Mouse (Mus musculus) cortical plate, adult 2 months (tissue): ENCODE results near the gene Npas3.

Experiments used
- CTCF ChIP-seq: fragments of 200-500 bp; IDR thresholded peaks from 2 replicates; pipeline ENCODE4 v1.5.1; 2011; ENCODE audit warnings: mild to moderate bottlenecking, control low read depth, low read length; ENCODE audit not compliant: insufficient read depth; ENCODE audit errors: extremely low read depth
- POLR2A ChIP-seq: fragments of 200-500 bp; IDR thresholded peaks from 2 replicates; pipeline ENCODE4 v1.6.1; 2011; ENCODE audit warnings: mild to moderate bottlenecking, low read length, control low read depth; ENCODE audit not compliant: insufficient read depth; ENCODE audit errors: extremely low read depth

GRCm38 (mm10) chr12:53794718-53795400 is 546.4 kb downstream of the Npas3 start:
- no peak for TF ChIP-seq CTCF
- TF ChIP-seq POLR2A: no peak
